Mouse (Mus musculus) heart, postnatal 0 days (tissue): ENCODE measurements around the gene Ttc39b.

Source experiments
- CTCF ChIP-seq: IDR thresholded peaks from 2 replicates; pipeline ENCODE4 v1.5.1; 2016; ENCODE audit warnings: antibody characterized with exemption, control low read depth, low read depth
- EP300 ChIP-seq: IDR thresholded peaks from 2 replicates; pipeline ENCODE4 v1.6.1; 2016; ENCODE audit warnings: antibody characterized with exemption, low read depth

DNA sequence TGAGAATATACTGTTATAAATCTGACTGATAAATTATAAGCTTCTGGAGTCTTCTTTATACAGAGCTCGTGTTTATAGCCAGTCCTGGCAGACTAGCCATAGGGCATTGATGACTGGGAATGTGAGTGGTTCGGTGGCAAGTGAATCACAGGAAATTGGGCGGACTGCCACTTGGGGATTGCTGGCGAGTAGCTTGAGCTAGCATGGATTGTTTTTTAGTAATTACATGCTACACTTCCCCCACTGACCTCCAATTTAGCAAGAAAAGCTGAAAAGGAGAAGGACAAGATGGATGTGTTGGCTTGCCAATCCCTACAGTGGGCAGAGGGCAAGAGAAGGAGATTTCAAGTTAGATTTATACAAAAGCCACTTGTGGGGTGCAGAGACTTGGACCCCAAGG, 49.3 kb upstream of the Ttc39b start:
- TF ChIP-seq CTCF (no peak), EP300 (no peak)
